Mouse (Mus musculus): ENCODE data around the gene Kcnk2. TPM values are rescaled to one million over a fixed set of nuclear protein-coding genes. Genes with fewer than 3 reads are reported as not detected.
"Not testable (repeated sequence)": the region's sequence is repeated elsewhere in the genome, so short reads cannot be mapped to it uniquely, and the experiment has no call there.

Kcnk2 gene
- total RNA-seq, 2 experiments from 2014 or later = 37.8 to 43.4 TPM

GRCm38 (mm10) chr1:189343301-189344251, 58.5 kb downstream of the Kcnk2 start:
- peak; percentile 33 to 45 for DNase-seq (ENCODE audit: low spot score in 2 of 2)

GRCm38 (mm10) chr1:189342416-189343104, 59.5 kb downstream of the Kcnk2 start:
- DNase-seq (ENCODE audit: low spot score in 2 of 2) = peak in 1 of 2 experiments; percentile 26

- DNase-seq (ENCODE audit: low spot score in 2 of 2) = no peak
Measured at GRCm38 (mm10) chr1:189341381-189341917, 60.6 kb downstream of the Kcnk2 start.

- no peak for DNase-seq (ENCODE audit: low spot score in 2 of 2)
Measured at GRCm38 (mm10) chr1:189315896-189316295, 86.2 kb downstream of the Kcnk2 start.

GRCm38 (mm10) chr1:189314495-189314894, 87.6 kb downstream of the Kcnk2 start:
- no peak for DNase-seq (ENCODE audit: low spot score in 2 of 2)

- DNase-seq (ENCODE audit: low spot score in 2 of 2) = no peak
Measured at GRCm38 (mm10) chr1:189313750-189314149, 88.3 kb downstream of the Kcnk2 start.

- no peak for DNase-seq (ENCODE audit: low spot score in 2 of 2)
Measured at GRCm38 (mm10) chr1:189310145-189310544, 91.9 kb downstream of the Kcnk2 start.

GRCm38 (mm10) chr1:189304988-189305522, 97.0 kb downstream of the Kcnk2 start:
- DNase-seq (ENCODE audit: low spot score in 2 of 2) = no peak

- no peak for DNase-seq (ENCODE audit: low spot score in 2 of 2)
Measured at GRCm38 (mm10) chr1:189303001-189303400, 99.1 kb downstream of the Kcnk2 start.

GRCm38 (mm10) chr1:189293679-189294406, 108.2 kb downstream of the Kcnk2 start:
- DNase-seq (ENCODE audit: low spot score in 2 of 2) = no peak

- DNase-seq (ENCODE audit: low spot score in 2 of 2) = peak; percentile 33 to 73
Measured at GRCm38 (mm10) chr1:189290885-189291284, 111.2 kb downstream of the Kcnk2 start.

- no peak for DNase-seq (ENCODE audit: low spot score in 2 of 2)
Measured at GRCm38 (mm10) chr1:189288948-189289347, 113.1 kb downstream of the Kcnk2 start.

- peak in 1 of 2 experiments; percentile 55 for DNase-seq (ENCODE audit: low spot score in 2 of 2)
Measured at GRCm38 (mm10) chr1:189272281-189272680, 129.8 kb downstream of the Kcnk2 start.

- DNase-seq (ENCODE audit: low spot score in 2 of 2) = no peak
Measured at GRCm38 (mm10) chr1:189253631-189254030, 148.4 kb downstream of the Kcnk2 start.

- no peak for DNase-seq (ENCODE audit: low spot score in 2 of 2)
Measured at GRCm38 (mm10) chr1:189253207-189253606, 148.9 kb downstream of the Kcnk2 start.

- DNase-seq (ENCODE audit: low spot score in 2 of 2) = not testable (repeated sequence)
Measured at GRCm38 (mm10) chr1:189243206-189243605, 158.9 kb downstream of the Kcnk2 start.

- no peak for DNase-seq (ENCODE audit: low spot score in 2 of 2)
Measured at GRCm38 (mm10) chr1:189235261-189235660, 166.8 kb downstream of the Kcnk2 start.

- no peak for DNase-seq (ENCODE audit: low spot score in 2 of 2)
Measured at GRCm38 (mm10) chr1:189232829-189233228, 169.2 kb downstream of the Kcnk2 start.

GRCm38 (mm10) chr1:189228222-189229084, 173.6 kb downstream of the Kcnk2 start:
- peak; percentile 8 to 30 for DNase-seq (ENCODE audit: low spot score in 2 of 2)

GRCm38 (mm10) chr1:189227479-189227878, 174.6 kb downstream of the Kcnk2 start:
- no peak for DNase-seq (ENCODE audit: low spot score in 2 of 2)
